ENCODE assay signal across 12 mouse cellular contexts in genomic region chr8:61516745-61517501, GRCm38 (mm10). TPM values are rescaled to one million over a fixed set of nuclear protein-coding genes. Genes with fewer than 3 reads are reported as not detected.
A peak's percentile ranks its signal among the peaks of the same experiment; 100 is the strongest.
DNase-seq lines count a peak whose midpoint lies in the region; ATAC-seq and TF ChIP-seq lines count a peak whose summit lies in the region.
"Had no signal": no experiment of that assay in that cellular context is flagged by ENCODE, and none has a peak within 500 bp of the region (broad histone marks: within the 10 kb centered on the region; RNA-seq: fewer than 3 reads in every experiment).

No protein-coding gene starts in this region.

- peak; percentile 18 for DNase-seq in R1 (ENCODE audit: low read depth, low spot score)
- DNase-seq in hindbrain, embryonic 11.5 days (ENCODE audit: low spot score): peak; percentile 32
- DNase-seq in midbrain, embryonic 14.5 days: peak; percentile 51
- no peak for DNase-seq in gastrocnemius, postnatal 10 days
- DNase-seq in lung, postnatal 14 days: no peak
- no peak for DNase-seq in layer of hippocampus, adult 11-12 months (ENCODE audit: low spot score)

- H3K36me3 ChIP-seq in ES-Bruce4 (ENCODE audit: control insufficient read depth, insufficient read depth, low read length, poor library complexity, severe bottlenecking): peaks cover 13% of the 10 kb centered on the region
- no peaks in the 10 kb centered on the region for H3K36me3 ChIP-seq in hindbrain, embryonic 11.5 days (ENCODE audit: control insufficient read depth, insufficient read depth, low read length)
- H3K36me3 ChIP-seq in midbrain, embryonic 14.5 days (ENCODE audit: control insufficient read depth, insufficient read depth, low read length): 0 out of 2 replicates have a peak, but pooled peaks cover 6% of the 10 kb centered on the region

- H3K4me3 ChIP-seq in ES-Bruce4 (ENCODE audit: low read depth, low read length): no peak overlapping the region
- no peak overlapping the region for H3K4me3 ChIP-seq in hindbrain, embryonic 11.5 days (ENCODE audit: low read depth, low read length)
- H3K4me3 ChIP-seq in midbrain, embryonic 14.5 days (replicated peaks; ENCODE audit: low read depth, low read length): no peak overlapping the region
- H3K4me3 ChIP-seq: embryonic facial prominence, embryonic 13.5 days; heart, embryonic 12.5 days; lung, embryonic 15.5 days had no signal

- H3K27ac ChIP-seq in ES-Bruce4 (ENCODE audit: insufficient read depth, low read length): peak overlapping the region; percentile 51; the same call in 1 of the 2 replicates
- H3K27ac ChIP-seq in hindbrain, embryonic 11.5 days (ENCODE audit: low read depth, low read length): peak overlapping the region; percentile 55
- H3K27ac ChIP-seq in midbrain, embryonic 14.5 days (replicated peaks; ENCODE audit: low read depth, low read length): peak overlapping the region; percentile 68
- H3K27ac ChIP-seq: embryonic facial prominence, embryonic 13.5 days; lung, embryonic 15.5 days had no signal

- WGBS in hindbrain, embryonic 11.5 days: 76% methylated on average over 8 of the region's 8 CpGs
- WGBS in midbrain, embryonic 14.5 days: 51% methylated on average over 8 of the region's 8 CpGs

- no peak for TF ChIP-seq POLR2A in ES-Bruce4 (IDR thresholded peaks at IDR 0.05; ENCODE audit: insufficient read depth, low read length)

- no peak overlapping the region for H3K9ac ChIP-seq in ES-Bruce4 (ENCODE audit: low read depth, poor library complexity, severe bottlenecking)
- H3K9ac ChIP-seq in hindbrain, embryonic 11.5 days (ENCODE audit: low read depth, low read length): no peak overlapping the region
- no peak overlapping the region for H3K9ac ChIP-seq in midbrain, embryonic 14.5 days (replicated peaks; ENCODE audit: low read length)
- H3K9ac ChIP-seq: embryonic facial prominence, embryonic 13.5 days; heart, embryonic 12.5 days; lung, embryonic 15.5 days had no signal

- no peaks in the 10 kb centered on the region for H3K27me3 ChIP-seq in ES-Bruce4 (ENCODE audit: control insufficient read depth, insufficient read depth, low read length, poor library complexity, severe bottlenecking)
- H3K27me3 ChIP-seq in hindbrain, embryonic 11.5 days (ENCODE audit: control insufficient read depth, insufficient read depth, low read length): no peaks in the 10 kb centered on the region
- H3K27me3 ChIP-seq in midbrain, embryonic 14.5 days (ENCODE audit: control insufficient read depth, insufficient read depth, low read length): no peaks in the 10 kb centered on the region
- H3K27me3 ChIP-seq: embryonic facial prominence, embryonic 13.5 days; heart, embryonic 12.5 days; lung, embryonic 15.5 days; megakaryocyte, embryonic 14.5 days; Patski had no signal

- ATAC-seq in hindbrain, embryonic 11.5 days (ENCODE audit: low FRiP score): peak; percentile 69
- ATAC-seq in midbrain, embryonic 14.5 days (ENCODE audit: low FRiP score, low TSS enrichment): peak; percentile 22; the same call in 1 of the 2 replicates

- no peak for TF ChIP-seq CTCF in ES-Bruce4 (IDR thresholded peaks at IDR 0.05; ENCODE audit: low read depth, low read length)

- 0 out of 2 replicates have a peak, but pooled peaks have one; percentile 20 for TF ChIP-seq EP300 in ES-Bruce4 (IDR thresholded peaks at IDR 0.05; ENCODE audit: insufficient read depth, low read depth, low read length)

- H3K4me2 ChIP-seq in hindbrain, embryonic 11.5 days (replicated peaks; ENCODE audit: low read depth, low read length): no peak overlapping the region
- peak overlapping the region; percentile 45 for H3K4me2 ChIP-seq in midbrain, embryonic 14.5 days (ENCODE audit: low read length)
- H3K4me2 ChIP-seq: embryonic facial prominence, embryonic 13.5 days; heart, embryonic 12.5 days; lung, embryonic 15.5 days had no signal

- no peaks in the 10 kb centered on the region for H3K9me3 ChIP-seq in ES-Bruce4 (replicated peaks; ENCODE audit: control insufficient read depth, insufficient read depth, low read length, poor library complexity, severe bottlenecking)
- no peaks in the 10 kb centered on the region for H3K9me3 ChIP-seq in hindbrain, embryonic 11.5 days (ENCODE audit: control insufficient read depth, low read length)
- H3K9me3 ChIP-seq in midbrain, embryonic 14.5 days (ENCODE audit: control insufficient read depth, low read length): no peaks in the 10 kb centered on the region
- H3K9me3 ChIP-seq: embryonic facial prominence, embryonic 13.5 days; heart, embryonic 12.5 days; lung, embryonic 15.5 days; megakaryocyte, embryonic 14.5 days had no signal

- H3K4me1 ChIP-seq in ES-Bruce4 (ENCODE audit: control insufficient read depth, insufficient read depth, low read length): peaks cover 2% of the 10 kb centered on the region
- no peaks in the 10 kb centered on the region for H3K4me1 ChIP-seq in hindbrain, embryonic 11.5 days (replicated peaks; ENCODE audit: control insufficient read depth, insufficient read depth, low read length)
- peaks cover 14% of the 10 kb centered on the region for H3K4me1 ChIP-seq in midbrain, embryonic 14.5 days (ENCODE audit: control insufficient read depth, insufficient read depth, low read length)
- H3K4me1 ChIP-seq: heart, embryonic 12.5 days; lung, embryonic 15.5 days had no signal

RNA-seq across cellular contexts. Expression of gene Cbr4, which starts 29.4 kb away (rescaled TPM):
- 66.8 and 67.7 TPM in 2 replicates for polyA plus RNA-seq in ES-Bruce4 (2011; ENCODE audit: insufficient read depth, insufficient read length, low read depth, missing spikeins)
- polyA plus RNA-seq in hindbrain, embryonic 11.5 days (2014; fragmentation: Nextera tagmentation; extraction: Ambion mirVana): 29.8 and 31.8 TPM in 2 replicates
- 23.0 and 23.8 TPM in 2 replicates for polyA plus RNA-seq in midbrain, embryonic 14.5 days (2014; fragmentation: Nextera tagmentation; extraction: Ambion mirVana)
- total RNA-seq in gastrocnemius, postnatal 10 days (2021): 10 to 100 TPM; 28.5 to 32.2 TPM

Comparison
In these comparisons a context has a peak if more than half of its experiments do, and no peak if none do; other contexts are left out.
1. DNase-seq: peak in R1 (single experiment), hindbrain, embryonic 11.5 days (single experiment) and midbrain, embryonic 14.5 days (single experiment); none in gastrocnemius, postnatal 10 days (single experiment), lung, postnatal 14 days (single experiment) and layer of hippocampus, adult 11-12 months (single experiment).
2. Peak in every context shown above with its lines, with median percentiles within 50 percentile points of each other: H3K27ac ChIP-seq.